Mouse (Mus musculus): Measurements from ENCODE around the gene Slc25a44.
"Not testable (repeated sequence)": the region's sequence is repeated elsewhere in the genome, so short reads cannot be mapped to it uniquely, and the experiment has no call there.

Slc25a44 gene

DNA sequence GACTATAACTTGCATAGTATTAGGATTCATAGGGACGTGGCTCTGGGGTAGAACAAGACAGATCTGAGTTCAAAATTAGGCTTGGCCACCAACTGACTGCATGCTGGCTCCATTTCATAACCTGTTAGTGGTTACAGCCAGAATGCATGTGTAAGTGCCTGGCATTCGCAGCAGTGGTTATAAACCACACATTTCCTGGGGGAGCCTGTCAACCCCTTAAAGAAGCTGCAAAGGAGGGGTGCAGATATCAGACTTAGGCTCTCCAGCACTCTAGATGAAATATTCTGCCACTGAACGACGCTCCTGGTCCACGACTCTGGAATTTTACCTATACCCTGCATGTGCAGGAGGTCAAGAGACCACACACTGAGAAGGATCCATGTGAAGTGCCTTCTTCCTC, 27.3 kb upstream of the Slc25a44 start:
- in situ Hi-C loops (cut with MboI; ENCODE audit: unreplicated experiment in 2 of 2) = no loop called here

DNA sequence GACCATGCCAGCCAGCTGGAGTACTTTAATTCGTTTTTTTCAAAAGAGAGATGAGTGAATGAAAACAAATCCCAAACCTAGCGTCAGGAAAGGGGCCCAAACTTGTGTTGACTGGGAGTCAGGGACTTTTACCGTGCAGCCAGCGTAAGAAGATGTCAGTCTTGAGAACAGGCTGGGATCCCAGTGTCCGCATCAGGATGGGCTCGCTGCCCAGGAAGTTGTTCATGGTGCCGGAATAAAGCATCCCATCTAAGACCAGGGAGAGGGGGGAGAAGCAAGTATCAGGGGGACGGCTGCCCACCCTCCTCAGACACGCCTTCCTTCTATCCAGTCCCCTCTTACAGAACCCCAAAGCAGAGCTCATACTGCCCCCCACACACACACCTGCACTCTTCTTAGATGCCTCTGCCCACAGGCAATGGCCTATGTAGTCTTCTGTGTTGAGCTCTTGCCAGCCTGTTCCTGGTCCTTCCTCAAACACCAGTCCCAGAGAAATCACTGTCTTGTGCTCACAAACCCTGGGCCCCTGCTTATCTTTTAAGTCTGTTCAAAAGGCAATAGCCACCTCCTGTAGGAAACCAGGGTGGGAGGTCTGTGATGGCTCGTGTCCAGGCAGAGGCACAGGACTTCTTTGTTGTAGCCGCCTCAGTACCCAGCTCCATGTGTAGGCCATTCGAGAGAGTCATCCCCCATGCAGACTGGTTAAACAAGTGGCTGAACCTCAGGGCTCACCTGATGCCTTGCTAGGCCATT, 25.6 kb upstream of the Slc25a44 start:
- in situ Hi-C loops (cut with MboI; ENCODE audit: unreplicated experiment in 2 of 2) = no loop called here

DNA sequence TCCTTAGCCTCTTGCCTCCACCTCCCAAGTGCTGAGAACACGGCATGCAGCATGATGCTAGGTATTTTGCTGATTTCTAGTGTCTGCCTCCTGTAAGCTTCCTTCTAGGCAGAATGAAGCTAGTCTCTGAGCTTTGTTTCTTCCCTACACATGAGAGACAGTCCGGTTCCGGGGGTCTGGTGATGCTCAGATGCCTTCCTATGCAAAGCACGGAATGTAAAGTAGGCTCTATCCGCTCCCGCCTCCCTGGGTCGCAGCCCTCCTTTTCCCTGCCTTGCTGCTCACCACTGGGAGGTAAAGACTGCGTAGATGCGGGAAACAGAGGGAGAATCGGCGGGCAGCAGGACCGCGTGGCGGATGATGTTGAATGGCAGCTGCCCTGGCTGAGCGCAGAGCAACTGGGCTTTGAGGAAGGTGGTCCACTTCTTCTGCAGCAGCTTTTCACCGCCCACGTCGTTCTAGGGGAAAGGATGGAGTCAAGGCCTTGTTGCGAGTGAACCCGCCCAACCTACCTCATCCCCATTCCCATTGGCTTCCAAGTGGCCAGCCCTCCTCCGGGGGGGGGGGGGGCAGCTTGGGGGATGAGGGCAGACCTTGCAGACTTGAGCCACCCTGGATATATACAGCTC, 24.6 kb upstream of the Slc25a44 start:
- in situ Hi-C loops (cut with MboI; ENCODE audit: unreplicated experiment in 2 of 2) = no loop called here

DNA sequence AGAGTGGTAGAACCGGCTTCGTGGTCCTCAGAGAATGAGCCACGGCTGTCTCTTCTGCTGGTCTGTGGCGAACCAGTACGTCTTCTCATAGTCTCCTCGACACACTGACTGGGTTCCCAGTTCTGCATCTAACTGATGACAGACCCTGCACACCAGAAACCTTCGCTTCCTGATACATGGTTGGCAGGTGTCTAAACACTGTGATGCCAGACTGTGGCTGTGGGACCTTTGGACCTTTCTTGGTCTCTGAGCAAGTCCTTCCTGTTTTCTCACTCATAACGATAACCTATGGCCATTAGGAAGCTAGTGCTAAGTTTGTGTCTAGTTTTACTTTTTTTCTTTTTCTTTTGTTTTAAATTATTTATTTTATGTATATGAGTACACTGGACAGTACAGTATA, 23.5 kb upstream of the Slc25a44 start:
- in situ Hi-C loops (cut with MboI; ENCODE audit: unreplicated experiment in 2 of 2) = no loop called here

DNA sequence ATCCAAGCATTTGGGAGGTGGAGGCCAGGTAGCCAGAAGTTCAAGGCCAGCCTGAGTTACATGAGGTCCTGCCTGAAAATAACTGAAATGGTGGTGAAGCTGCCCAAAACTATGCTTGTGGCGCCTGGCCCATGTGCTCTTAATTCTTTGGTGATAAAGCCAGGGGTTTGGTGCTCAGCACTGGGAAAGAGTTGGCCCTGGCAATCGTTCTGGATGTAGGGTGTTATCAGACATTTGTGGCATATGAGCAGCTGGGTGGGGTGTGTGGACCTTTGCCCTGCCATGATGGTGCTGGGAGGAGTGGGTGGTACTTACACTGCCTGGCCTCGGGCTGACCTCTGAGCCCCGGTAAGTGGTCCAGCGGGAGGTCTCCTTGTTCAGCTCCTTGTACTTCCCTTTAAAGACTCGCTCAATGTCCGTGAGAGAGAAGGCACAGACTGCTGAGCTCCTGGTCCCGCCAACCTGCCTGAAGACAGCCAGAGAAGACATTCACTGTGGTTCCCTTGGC, 22.8 kb upstream of the Slc25a44 start:
- in situ Hi-C loops (cut with MboI; ENCODE audit: unreplicated experiment in 2 of 2) = no loop called here

DNA sequence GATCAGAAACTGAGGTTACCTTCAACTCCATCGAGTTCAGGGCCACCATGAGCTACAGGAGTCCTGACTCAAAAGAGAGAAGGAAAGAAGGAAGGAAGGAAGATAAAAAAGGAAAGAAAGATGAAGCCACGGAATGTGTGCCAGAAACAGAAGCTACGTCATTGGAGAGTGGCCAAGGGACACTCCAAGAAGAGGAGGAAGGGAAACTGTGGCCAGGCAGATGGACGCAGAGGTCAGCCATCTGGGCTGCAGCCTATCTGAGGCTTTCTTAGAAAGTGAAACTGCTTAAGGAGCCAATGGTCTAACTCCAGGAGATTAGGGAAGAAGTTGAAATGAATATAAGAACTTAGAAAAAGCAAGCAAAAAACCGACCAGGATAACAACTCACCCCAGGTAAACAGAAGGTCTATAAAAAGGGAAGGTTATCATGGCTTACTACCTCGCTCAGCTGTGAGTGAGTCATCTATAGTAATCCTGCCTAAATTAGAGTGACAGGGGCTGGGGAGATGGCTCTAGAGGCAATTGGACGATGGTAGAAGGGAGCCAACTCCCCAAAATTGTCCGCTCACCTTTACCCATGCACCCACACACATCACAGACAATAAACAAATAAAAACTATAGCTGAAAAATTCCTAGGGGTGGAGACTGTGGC, 21.7 kb upstream of the Slc25a44 start:
- in situ Hi-C loops (cut with MboI; ENCODE audit: unreplicated experiment in 2 of 2) = no loop called here

DNA sequence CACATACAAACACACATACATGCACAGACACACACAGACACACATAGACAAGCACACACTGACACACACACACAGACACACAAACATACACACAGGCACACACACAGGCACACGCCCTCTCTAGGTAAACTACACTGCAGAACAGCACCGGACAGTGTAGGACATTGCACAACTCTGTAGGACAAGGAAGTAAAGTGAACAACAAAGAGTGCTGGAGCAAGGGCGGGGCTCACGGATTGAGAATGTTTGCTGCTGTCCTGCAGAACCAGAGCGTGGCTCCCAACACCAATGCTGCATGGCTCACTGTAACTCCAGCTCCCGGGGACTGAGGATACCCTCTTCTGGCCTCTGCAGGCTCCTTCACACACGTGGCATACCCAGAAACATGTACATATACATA, 17.9 kb upstream of the Slc25a44 start:
- in situ Hi-C loops (cut with MboI; ENCODE audit: unreplicated experiment in 2 of 2) = no loop called here

DNA sequence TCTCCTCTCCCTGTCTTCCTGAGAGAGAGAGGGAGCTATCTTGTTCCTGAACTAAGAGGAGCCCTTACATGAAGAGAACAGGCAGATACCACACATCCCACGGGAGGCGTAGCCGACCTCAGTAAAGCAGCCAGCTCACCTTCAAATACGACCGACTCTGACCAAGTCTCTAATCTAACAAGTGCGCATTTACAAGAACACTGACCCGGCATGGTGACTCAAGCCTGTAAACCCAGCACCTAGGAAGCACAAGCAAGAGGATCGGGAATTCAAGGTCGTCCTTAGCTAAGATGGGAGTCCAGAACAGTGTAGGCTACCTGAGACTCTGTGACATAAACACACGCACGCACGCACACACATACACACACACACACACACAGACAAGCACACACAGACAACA, 17.5 kb upstream of the Slc25a44 start:
- in situ Hi-C loops (cut with MboI; ENCODE audit: unreplicated experiment in 2 of 2) = no loop called here

DNA sequence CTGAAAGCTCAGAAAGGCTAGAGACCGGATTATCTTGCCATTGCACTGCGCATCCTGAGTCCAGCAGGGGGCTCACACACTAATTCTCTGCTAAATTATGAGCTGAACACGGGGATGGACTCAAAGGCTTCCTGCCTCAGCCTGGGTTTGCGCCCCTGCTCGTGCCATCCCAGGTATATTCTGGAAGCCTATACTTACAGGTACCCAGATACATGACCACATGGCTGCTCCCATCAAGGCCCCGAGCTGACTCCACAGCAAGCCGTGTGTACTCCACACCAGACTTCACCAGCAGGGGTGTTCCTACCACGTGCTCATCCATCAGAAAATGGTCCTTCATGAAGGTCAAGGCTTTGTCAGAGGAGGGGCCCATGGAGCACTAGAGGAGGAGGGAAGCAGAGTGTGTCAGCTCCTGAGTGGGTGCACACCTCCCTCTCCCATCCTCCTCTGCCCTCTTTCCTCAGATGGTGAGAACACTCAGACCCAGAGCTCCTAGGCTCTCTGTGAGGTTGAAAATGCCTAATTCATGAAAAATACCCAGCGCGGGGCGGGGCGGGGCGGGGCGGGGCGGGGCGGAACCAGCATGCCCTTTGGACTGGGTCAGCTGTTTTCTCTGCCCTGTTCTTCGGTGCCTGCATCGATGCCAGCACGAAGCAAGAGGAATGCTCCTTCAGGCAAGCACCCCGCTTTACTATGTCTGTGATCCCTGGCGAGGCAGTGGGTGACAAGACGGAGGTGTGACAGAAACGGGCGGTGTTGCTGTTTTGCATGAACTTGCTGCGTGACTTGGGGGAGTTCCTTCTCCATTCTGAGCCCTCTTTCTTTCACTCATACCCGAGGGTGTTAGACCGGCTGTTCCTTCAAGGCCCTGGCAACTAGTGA, 15.8 kb upstream of the Slc25a44 start:
- in situ Hi-C loops (cut with MboI; ENCODE audit: unreplicated experiment in 2 of 2) = no loop called here

DNA sequence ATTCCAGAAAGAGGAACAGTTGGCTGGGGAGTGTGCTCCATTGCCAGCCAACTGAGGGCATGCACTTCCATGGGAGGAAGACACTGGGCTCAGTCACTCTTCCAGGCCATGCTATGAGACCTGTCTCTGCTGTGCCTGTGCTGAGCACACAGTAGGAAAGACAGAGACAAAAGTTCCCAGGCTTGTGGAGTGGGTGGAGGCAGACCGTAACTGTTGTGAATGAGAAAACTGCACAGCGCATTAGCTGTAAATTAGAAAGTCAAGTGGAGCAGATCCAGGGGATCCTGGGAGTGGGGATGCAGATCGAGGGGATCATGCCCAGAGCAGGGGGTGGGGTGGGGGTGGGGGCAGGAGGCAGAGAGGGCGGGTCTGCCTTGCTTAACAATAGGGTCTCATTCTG, 14.6 kb upstream of the Slc25a44 start:
- in situ Hi-C loops (cut with MboI; ENCODE audit: unreplicated experiment in 2 of 2) = no loop called here

DNA sequence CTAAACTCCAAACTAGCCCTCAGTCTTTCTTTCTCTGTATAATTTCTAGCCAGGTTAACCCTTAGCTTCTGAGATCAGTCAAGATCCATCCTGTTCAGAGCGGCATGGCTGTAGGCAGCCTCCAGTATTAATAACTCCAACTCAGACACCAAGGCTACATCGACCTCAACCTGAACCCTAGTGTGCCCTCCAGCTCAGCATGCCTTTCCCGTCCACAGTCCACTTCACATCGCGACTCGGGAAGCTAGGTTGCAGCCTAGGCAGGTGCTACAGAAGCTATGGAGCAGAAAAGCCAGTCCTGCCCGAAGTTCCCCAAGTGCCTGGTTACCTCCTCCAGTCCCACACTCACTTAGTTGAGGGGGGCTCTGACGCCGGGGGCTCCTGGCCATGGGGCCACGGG, 12.5 kb upstream of the Slc25a44 start:
- in situ Hi-C loops (cut with MboI; ENCODE audit: unreplicated experiment in 2 of 2) = no loop called here

DNA sequence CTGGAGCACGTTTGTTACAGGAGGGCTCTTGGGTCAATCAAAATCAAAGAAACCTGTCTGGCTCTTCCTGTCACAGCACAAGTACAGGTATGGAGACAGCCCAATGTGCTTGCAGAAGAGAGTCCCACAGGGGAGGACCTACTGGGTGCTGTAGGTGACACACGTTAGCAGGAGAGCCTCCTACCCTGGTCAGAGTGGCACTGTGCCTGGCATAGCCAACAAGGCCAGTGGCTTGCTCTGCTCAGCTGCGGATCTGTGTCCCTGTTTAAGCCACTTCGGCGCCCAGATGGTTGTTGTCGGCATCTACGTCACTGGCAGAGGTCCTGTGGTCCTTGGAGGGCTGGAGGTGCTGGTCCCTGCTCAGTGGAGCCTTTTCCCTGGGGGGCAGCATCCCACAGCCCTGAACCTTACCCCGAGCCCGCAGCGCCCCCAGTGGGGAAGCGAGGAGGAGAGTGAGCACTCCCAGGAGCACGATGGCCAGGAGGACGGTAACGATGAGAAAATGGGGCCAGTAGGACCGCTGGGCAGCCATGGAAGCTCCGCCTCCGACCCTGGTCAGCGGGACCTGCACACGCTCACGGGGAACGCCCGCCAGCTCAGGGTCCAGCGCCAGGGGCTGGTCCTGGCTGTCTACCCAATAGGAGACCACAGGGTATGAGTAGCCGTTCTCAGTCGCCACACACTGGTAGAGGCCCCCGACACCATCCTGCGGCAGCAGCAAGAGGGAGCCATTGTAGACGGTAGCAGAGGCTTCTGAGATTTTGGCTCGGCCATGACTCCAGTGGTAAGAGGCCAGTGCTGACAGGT, 11.7 kb upstream of the Slc25a44 start:
- in situ Hi-C loops (cut with MboI; ENCODE audit: unreplicated experiment in 2 of 2) = no loop called here

DNA sequence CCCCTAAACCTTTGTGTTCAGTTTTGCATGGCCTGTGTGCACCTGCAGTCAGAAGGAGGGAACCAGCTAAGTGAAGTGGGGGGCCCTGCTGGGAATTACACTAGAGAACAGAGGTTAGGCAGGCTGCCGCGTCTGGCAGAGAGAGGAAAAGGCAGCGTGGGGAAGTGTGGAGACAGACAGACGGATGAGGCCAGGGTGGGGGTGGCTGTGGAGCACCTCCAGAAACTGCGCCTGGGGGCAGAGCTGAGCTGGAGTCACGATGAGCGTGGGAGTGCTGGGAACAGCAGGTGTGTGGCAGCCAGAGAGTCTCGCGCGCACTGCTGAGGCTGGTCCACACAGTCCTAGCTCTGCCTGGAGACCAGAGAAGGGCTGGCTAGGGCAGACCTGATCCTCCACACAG, 10.6 kb upstream of the Slc25a44 start:
- in situ Hi-C loops (cut with MboI; ENCODE audit: unreplicated experiment in 2 of 2) = no loop called here

DNA sequence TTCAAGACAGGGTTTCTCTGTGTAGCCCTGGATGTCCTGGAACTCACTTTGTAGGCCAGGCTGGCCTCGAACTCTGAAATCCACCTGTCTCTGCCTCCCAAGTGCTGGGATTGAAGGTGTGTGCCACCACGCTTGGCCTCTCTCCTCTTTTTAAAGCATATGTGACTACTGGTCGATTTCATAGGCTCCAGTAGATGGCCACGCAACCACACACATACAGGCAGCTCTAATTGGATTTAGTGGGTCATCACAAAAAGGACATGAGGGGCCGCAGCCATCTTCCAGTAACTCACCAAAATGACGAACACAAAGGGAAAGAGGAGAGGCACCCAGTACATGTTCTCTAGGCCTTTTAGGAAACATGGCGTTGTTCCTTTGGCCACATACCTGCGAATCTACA, 3.7 kb upstream of the Slc25a44 start:
- in situ Hi-C loops (cut with MboI; ENCODE audit: unreplicated experiment in 2 of 2) = not testable (repeated sequence)

DNA sequence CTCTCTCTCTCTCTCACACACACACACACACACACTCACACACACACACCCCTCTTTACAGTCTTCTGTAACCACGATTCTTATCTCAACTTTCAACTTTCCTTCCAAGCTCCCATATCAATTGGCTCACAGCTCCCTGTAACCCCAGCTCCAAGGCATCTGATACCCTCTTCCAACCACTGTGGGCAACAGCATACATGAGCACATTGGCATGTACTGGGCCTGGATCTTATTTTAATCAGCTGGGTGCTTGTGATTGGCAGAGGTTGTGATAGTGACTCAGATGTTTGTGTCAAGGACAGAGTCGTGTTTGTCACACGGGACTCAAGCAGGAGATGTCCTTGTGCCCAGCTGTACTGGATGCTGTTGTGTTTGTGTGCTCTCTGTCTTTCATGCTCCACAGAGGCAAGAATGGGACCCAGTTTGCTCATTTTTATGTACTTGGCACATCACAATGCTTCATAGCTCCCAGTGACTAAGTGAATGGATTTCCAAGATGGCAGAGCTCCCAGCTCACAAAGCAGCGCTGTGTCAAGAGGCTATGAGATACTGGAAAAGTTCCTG, 2.5 kb upstream of the Slc25a44 start:
- in situ Hi-C loops (cut with MboI; ENCODE audit: unreplicated experiment in 2 of 2) = no loop called here

DNA sequence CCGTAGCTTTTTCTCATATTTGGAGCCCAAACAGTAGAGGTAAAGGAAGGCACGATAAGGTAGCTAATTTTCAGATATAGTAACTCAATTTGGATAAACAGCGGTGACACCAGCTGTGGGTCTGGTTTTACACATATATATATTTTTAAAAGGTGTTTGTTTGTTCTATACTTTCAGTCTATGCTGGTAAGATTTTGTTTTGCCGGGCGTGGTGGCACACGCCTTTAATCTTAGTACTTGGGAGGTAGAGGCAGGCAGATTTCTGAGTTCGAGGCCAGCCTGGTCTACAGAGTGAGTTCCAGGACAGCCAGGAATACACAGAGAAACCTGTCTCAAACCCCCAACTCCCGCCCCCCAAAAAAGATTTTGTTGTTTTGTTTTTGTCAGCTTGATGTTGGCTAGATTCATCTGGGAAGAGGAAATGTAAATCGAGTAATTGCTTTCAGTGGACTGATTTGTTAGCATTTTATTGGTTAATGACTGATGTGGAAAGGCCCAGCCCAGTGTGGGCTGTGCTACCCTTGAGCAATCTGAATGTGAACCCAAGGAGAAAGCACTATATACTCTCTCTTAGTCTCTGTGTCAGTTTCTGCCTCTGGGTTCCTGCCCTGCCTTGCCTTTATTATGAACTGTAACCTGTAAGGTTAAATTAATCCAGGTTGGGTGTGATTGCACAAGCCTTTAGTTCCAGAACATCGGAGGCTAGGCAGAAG, 925 bp upstream of the Slc25a44 start:
- in situ Hi-C loops (cut with MboI; ENCODE audit: unreplicated experiment in 2 of 2) = no loop called here

DNA sequence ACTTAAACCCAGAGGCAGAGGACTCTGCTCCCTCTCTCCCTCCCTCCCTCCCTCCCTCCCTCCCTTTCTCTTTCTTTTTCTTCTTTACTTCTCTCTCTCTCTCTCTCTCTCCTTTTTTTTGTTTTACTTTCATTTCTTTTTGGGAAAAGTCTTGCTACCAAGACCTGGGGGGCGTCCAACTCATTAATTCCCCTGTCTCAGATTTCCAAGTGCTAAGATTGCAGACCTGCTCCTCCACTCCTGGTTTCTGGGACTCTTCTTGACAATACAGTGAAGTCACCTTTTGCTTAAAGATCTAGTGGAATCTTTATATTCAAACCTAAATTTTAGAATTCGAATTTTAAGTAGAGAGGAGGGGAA, 371 bp upstream of the Slc25a44 start:
- in situ Hi-C loops (cut with MboI; ENCODE audit: unreplicated experiment in 2 of 2) = no loop called here

DNA sequence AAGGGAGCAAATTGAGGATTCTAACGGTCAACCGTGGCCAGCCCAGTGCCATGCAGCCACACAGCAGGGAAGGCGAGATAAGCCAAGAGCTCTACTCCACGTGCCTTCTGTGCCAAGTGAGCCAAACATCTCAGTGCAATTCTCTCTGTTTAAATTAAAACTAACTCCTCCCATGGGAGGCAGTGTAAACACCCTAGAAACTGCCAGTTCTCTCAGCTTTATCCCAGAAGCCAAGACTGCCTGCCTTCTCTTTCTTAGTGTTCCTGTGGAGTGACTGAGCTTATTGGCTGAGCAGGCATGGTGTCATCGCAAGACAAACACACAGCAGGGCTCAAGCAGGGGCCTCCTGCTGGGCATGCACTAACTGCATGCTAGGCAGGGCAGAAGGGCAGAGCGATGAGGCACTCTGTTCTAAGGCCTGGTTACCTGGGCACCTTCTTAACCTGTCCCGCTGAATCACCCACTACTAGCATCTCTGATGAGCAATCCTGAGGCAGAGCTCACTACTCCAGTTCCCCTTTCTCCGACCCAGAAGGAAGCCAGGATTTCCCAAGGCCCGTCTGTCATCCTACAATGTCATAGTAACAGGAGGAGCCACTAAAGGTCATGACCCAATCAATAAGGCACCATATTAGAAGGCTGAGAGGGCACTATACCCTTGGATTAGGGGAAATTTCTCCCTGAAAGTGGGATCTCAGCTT, 2.8 kb downstream of the Slc25a44 start:
- in situ Hi-C loops (cut with MboI; ENCODE audit: unreplicated experiment in 2 of 2) = no loop called here

DNA sequence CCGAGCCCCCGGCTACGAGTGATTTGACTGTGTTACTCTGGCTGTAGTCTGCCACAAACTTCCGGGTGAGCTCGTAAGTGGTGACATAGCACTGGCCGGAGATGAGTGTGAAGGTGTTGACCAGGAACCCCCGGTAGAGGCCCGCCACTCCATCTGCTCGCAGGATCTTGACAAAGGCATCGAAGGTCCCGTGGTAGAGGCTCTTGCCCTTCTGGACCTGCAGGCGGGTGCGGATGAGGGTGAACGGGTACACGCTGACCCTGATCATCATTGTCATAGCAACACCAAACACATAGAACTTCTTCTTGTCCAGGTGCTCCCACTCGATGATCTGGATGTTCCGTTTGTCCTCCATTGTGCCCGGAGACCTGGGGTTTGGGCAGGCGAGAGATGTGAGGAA, 4.2 kb downstream of the Slc25a44 start:
- in situ Hi-C loops (cut with MboI; ENCODE audit: unreplicated experiment in 2 of 2) = no loop called here

All from v-Abl transformed pro-B cells (cell line).